Mouse (Mus musculus) inflammation-experienced regulatory T-cells, adult 6 months (primary cell): Measurements from ENCODE around the gene Cd163l1. TPM values are rescaled to one million over a fixed set of nuclear protein-coding genes. Genes with fewer than 3 reads are reported as not detected.
A peak's percentile ranks its signal among the peaks of the same experiment; 100 is the strongest.

Experiments
- ATAC-seq: one replicate; pipeline ENCODE4 v1.8.0; 2017
- polyA plus RNA-seq, 3 experiments: library from polyadenylated mRNA; unstranded; fragments of 100-300 nt; shearing (Covaris generic); gene quantifications; one replicate each; pipeline ENCODE4 v1.2.1; 2017

Cd163l1 gene
- polyA plus RNA-seq = under 1 TPM in 2 of 3 experiments, not detected in 1; 0.27 to 0.55 TPM

GRCm38 (mm10) chr7:140217967-140218366, at the start of gene Cd163l1:
Gene Cd163l1 (plus strand): TSS chr7:140218267.
- ATAC-seq = no peak

- ATAC-seq = no peak
Measured at GRCm38 (mm10) chr7:140169386-140169785, 48.7 kb upstream of the Cd163l1 start.

DNA sequence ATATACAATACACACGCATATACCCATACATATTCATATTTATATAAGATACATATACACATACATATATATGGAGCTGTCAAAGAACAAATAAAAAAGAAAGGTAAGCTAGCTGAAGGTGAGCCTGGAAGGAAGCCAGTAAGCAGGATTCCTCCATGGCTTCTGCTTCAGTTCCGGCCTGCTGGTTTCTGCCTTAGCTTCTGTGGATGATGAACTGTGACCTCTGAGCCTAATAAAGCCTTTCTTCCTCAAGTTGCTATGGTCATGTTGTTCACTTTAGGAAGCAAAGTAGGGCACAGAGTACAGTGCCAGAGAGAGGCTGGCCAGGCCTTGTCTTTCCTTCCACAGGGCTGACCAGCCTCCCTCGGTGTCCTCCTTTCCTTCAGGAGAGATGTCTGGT, 47.2 kb upstream of the Cd163l1 start:
- ATAC-seq = no peak

DNA sequence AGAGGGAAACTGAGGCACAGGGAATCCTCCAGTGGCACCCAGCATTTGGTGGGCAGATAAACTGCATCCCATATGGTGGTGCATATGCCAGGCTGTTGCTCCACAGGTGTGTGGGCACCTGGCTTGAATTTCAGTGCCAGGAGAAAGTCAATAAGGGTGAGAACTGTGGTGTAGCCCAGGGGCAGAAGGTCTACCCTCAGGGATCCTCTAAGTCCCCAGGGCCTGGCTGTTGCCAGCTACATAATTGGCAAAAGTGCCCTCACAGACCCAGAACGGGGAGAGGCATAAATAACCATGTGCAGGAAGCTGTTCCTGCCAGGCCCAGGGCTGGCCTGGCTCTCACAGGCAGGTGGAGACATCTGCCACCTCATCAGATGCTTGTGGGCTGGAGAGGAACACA, 45.1 kb upstream of the Cd163l1 start, which contains the start of gene Olfr523:
TSS of gene Olfr523 (plus strand) at position 282 of the 400 bp plus-strand sequence.
- no peak for ATAC-seq

DNA sequence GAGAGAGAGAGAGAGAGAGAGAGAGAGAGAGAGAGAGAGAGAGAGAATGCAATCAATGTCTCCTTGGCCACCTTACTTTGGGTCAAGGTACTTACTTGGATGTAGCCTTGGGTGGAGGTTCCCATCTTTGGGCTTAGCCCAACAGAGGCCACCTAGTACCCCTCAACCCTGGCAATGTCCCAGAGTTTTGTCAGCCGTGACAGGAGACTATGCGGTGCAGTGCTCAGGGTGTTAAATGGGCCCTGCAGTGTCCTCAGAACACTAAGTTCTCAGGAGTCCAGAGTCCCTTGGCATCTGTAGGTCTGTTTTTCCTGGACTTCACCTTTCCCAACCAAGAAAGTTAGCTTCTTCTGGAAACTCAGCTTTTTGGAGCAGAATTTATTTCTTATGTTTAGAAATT, 38.9 kb upstream of the Cd163l1 start:
- ATAC-seq = no peak

GRCm38 (mm10) chr7:140180692-140181091, 37.4 kb upstream of the Cd163l1 start:
- no peak for ATAC-seq

GRCm38 (mm10) chr7:140184206-140184605, 33.9 kb upstream of the Cd163l1 start:
- no peak for ATAC-seq

GRCm38 (mm10) chr7:140186646-140187620, 31.1 kb upstream of the Cd163l1 start:
- ATAC-seq = peak; percentile 61

DNA sequence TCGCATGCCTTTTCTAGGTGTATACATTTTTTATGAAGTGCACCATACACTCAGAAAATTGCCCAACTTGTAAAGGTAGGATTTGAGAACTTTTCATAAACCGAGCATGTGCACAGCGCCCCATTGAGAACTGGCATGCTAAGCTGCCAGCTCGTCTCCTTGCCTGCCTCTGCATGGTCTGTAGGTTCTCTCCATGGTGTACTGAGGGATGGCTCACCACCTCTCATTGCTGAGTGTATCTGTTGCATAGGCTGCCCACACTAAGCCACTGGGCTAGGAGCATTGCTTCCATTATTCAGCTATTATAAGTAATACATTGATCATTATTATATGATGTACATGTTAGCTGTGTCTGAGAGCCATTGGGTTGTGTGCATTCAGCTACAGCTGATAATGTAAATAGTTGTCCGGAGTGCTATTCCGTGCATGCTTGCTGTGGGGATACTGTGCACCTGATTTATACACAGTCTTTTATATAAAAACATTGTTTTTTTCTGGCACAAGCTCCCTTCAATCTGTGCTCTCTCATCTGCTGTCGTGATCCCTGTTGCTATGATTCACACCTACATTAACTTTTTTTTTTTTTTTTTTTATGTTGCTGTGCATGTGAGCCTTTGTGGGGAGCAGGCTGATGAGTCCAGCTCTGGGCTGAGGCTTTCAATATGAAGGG, 30.2 kb upstream of the Cd163l1 start:
- ATAC-seq = no peak

DNA sequence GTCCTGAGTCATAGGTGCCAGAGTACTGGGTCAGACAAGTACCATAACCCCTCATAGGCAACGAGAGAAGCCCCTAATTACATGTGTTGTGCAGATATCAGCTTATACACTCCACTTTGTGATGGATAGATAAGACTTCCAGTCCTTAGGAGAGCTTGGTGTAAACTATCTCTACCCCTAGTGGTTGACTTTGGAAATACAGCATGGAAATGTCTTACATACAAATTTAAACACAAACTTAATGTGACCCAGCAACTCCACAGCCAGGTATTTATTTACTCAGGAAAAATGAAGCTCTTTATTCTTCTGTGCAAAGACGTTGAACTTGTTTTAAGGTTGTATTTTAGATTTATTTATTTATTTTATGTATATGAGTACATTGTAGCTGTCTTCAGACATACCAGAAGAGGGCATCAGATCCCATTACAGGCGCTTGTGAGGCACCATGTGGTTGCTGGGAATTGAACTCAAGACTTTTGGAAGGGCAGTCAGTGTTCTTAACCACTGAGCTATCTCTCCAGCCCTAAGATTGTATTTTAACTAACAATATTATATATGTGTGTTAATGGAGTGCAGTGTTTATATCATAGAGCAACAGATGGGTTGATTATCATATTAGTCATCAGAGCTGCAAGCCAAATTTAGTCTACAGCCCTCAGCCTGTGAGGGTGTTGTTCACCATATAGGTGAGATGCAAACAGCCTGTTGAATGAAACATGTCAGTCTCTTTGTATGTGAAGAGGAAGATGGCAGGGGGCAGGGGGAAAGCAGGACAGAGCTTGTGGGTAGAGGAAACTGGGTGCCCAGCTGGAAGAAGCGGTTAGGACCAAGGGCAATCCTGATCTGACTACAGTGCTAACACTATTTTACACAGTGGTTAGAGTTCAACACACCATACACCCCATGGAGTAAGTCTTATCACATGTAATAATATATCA, 29.4 kb upstream of the Cd163l1 start:
- ATAC-seq = no peak

DNA sequence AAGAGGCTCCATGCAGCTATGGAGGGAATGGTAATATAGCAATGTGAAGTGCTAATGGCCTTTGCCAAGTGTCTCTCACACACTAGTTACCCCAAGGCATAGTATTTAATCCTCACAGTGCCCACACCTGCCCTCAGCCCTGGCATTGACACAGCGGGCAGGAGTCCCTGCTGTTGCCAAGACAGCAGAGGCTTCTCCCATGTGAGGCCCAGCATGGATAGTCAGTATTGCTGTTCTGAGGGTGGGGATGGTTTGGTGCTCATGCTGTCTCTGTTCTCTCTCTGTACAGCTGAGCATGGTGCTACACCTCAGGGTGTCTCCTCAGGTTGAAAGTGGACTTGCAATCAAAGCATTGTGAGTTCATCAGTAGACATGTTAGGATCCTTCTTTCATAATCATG, 27.6 kb upstream of the Cd163l1 start:
- ATAC-seq = no peak

- no peak for ATAC-seq
Measured at GRCm38 (mm10) chr7:140192445-140192844, 25.6 kb upstream of the Cd163l1 start.

GRCm38 (mm10) chr7:140192851-140193250, 25.2 kb upstream of the Cd163l1 start:
- no peak for ATAC-seq

DNA sequence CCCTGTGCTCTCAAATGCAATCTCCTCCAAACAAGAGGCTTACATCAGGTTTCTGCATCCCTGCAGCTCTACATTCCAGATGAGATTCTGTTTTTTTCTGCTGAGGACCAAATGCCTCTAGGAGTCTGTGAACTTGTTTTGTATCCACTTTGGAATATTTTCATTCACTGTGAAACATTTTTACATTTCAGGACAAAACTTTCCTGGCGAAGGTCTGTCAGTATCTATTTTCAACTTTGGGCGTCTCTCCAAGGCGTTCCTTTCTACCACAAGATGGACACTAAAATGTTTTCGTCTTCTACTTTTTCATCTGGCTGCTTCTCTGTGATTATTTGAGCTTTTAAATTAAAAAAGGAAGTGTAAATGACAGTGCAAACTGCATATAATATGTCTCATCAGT, 24.0 kb upstream of the Cd163l1 start:
- ATAC-seq = no peak

DNA sequence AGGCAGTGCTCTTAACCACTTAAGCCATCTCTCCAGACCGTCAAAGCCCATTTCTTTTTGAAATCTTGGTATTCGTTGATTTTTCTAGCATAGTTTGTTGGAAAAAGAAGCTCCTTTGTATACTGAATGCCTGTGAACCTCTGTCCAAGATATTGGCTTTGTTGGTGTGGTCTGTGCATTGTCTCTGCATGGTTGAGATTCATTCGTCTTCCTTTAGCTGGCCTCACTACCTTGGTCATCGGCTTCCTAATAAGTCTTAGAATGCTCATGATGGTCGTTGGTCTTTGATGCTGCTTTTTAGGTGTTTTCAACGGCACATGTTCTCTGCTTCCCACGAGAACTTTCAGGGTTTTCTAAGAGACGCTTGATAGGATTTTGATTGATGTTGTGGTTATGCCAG, 22.1 kb upstream of the Cd163l1 start:
- no peak for ATAC-seq

- ATAC-seq = no peak
Measured at GRCm38 (mm10) chr7:140201090-140201489, 17.0 kb upstream of the Cd163l1 start.

- no peak for ATAC-seq
Measured at GRCm38 (mm10) chr7:140205864-140206263, 12.2 kb upstream of the Cd163l1 start, which contains the start of gene Olfr524. Gene Olfr524 (minus strand): TSS chr7:140205964.

- peak; percentile 43 for ATAC-seq
Measured at GRCm38 (mm10) chr7:140206904-140207303, 11.2 kb upstream of the Cd163l1 start.

DNA sequence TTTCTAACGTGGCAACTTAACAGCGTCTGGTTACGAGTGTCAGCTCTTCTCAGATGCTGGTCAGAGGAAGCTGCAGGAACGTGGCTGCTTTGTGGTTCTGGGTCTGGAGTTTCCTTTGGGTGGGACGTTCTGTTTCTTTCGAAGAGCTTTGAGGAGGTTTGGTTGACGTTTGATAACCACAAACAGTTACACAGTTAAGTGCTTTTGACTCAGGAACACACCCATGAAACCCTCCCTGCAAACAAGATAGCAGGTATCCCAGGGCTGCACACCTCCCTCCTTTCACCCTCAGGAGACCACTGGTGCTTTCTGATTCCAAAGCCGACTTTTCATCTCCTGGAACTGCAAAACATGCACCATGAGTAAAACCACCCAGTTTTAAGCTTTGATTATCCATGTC, 9.9 kb upstream of the Cd163l1 start:
- peak; percentile 74 for ATAC-seq

- no peak for ATAC-seq
Measured at GRCm38 (mm10) chr7:140208677-140209076, 9.4 kb upstream of the Cd163l1 start.

DNA sequence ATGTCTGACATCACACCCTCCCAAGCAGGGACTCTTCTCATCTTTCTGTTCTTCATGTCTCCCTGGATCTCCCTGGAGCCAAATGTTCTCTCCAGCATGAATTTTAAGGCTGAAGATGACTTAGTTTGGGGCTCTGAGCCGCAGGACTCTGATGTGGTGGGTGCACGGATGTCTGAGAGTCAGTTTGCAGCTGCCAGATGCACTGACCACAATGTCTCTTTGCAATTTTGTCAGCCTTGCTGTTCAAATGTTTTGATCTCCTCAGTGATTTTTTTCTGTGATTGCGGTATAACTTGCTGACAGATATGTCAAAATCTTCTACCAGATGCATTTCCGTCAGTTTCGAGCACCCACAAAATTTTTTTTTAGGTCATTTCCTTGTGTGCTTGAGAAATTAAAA, 4.2 kb upstream of the Cd163l1 start:
- ATAC-seq = peak; percentile 56

GRCm38 (mm10) chr7:140219268-140219667, 1.2 kb downstream of the Cd163l1 start:
- ATAC-seq = no peak
